Mouse (Mus musculus): ENCODE data around the gene Oaz3. TPM values are rescaled to one million over a fixed set of nuclear protein-coding genes. Genes with fewer than 3 reads are reported as not detected.

Oaz3 gene
- polyA plus RNA-seq, 1 experiment from 2014 or later: 0.28 TPM

- Histone ChIP-seq H3K9ac (ENCODE audit: low read length) (peak within 1 kb of the TSS; percentile 98), H3K27me3 (ENCODE audit: control insufficient read depth, insufficient read depth, low read length) (no peaks in the 10 kb centered on the region), H3K4me1 (replicated peaks; ENCODE audit: control insufficient read depth, insufficient read depth) (no peaks in the 10 kb centered on the region), H3K9me3 (ENCODE audit: control insufficient read depth, low read length) (no peaks in the 10 kb centered on the region), H3K4me2 (replicated peaks; ENCODE audit: low read depth) (peak within 1 kb of the TSS; percentile 92), H3K36me3 (ENCODE audit: control insufficient read depth, insufficient read depth, low read length) (peaks cover 19% of the 10 kb centered on the region), H3K4me3 (ENCODE audit: low read depth, low read length) (peak within 1 kb of the TSS; percentile 97), H3K27ac (replicated peaks) (peak within 1 kb of the TSS; percentile 80)
- WGBS: under 1% methylated on average over 39 of the region's 39 CpGs
- peak; percentile 96 for ATAC-seq (ENCODE audit: low FRiP score, low TSS enrichment)
- peak; percentile 13; the same call in 1 of the 2 replicates for TF ChIP-seq CTCF (IDR thresholded peaks at IDR 0.05; ENCODE audit: low read depth)
- TF ChIP-seq EP300 (optimal IDR thresholded peaks at IDR 0.05): no peak
- peak; percentile 94 for DNase-seq (ENCODE audit: low spot score)
Measured at GRCm38 (mm10) chr3:94442951-94443596, 641 bp downstream of the Oaz3 start, which contains the start of gene Mrpl9. Gene Mrpl9 (plus strand): TSS chr3:94443318.

- DNase-seq (ENCODE audit: low spot score): no peak
Measured at GRCm38 (mm10) chr3:94441182-94441581, 2.5 kb downstream of the Oaz3 start.

GRCm38 (mm10) chr3:94436420-94436819 is 7.3 kb downstream of the Oaz3 start:
- Histone ChIP-seq H3K27me3 (ENCODE audit: control insufficient read depth, insufficient read depth, low read length) (no peaks in the 10 kb centered on the region), H3K27ac (replicated peaks) (no peak overlapping the region), H3K9ac (ENCODE audit: low read length) (no peak overlapping the region), H3K36me3 (ENCODE audit: control insufficient read depth, insufficient read depth, low read length) (no peaks in the 10 kb centered on the region), H3K9me3 (ENCODE audit: control insufficient read depth, low read length) (no peaks in the 10 kb centered on the region), H3K4me2 (replicated peaks; ENCODE audit: low read depth) (no peak overlapping the region), H3K4me3 (ENCODE audit: low read depth, low read length) (no peak overlapping the region), H3K4me1 (replicated peaks; ENCODE audit: control insufficient read depth, insufficient read depth) (no peaks in the 10 kb centered on the region)
- no peak for ATAC-seq (ENCODE audit: low FRiP score, low TSS enrichment)
- 80% methylated on average over 9 of the region's 9 CpGs for WGBS
- no peak for DNase-seq (ENCODE audit: low spot score)
- TF ChIP-seq EP300 (optimal IDR thresholded peaks at IDR 0.05) (no peak), CTCF (IDR thresholded peaks at IDR 0.05; ENCODE audit: low read depth) (no peak)

More at GRCm38 (mm10) chr3:94441182-94441581, 2.5 kb downstream of the Oaz3 start:
- H3K4me2 ChIP-seq (replicated peaks; ENCODE audit: low read depth): no peak overlapping the region
- no peaks in the 10 kb centered on the region for H3K9me3 ChIP-seq (ENCODE audit: control insufficient read depth, low read length)
- 40% methylated on average over 3 of the region's 3 CpGs for whole genome bisulfite sequencing
- no peak overlapping the region for H3K27ac ChIP-seq (replicated peaks)
- no peaks in the 10 kb centered on the region for H3K4me1 ChIP-seq (replicated peaks; ENCODE audit: control insufficient read depth, insufficient read depth)
- peaks cover 8% of the 10 kb centered on the region; the same call in 1 of the 2 replicates for H3K36me3 ChIP-seq (ENCODE audit: control insufficient read depth, insufficient read depth, low read length)
- ATAC-seq (ENCODE audit: low FRiP score, low TSS enrichment): no peak
- H3K9ac ChIP-seq (ENCODE audit: low read length): no peak overlapping the region
- TF ChIP-seq CTCF (IDR thresholded peaks at IDR 0.05; ENCODE audit: low read depth): peak; percentile 72
- TF ChIP-seq EP300 (optimal IDR thresholded peaks at IDR 0.05): no peak
- H3K27me3 ChIP-seq (ENCODE audit: control insufficient read depth, insufficient read depth, low read length): no peaks in the 10 kb centered on the region
- no peak overlapping the region for H3K4me3 ChIP-seq (ENCODE audit: low read depth, low read length)

GRCm38 (mm10) chr3:94434305-94434704 is 9.4 kb downstream of the Oaz3 start:
- no peaks in the 10 kb centered on the region for H3K4me1 ChIP-seq (replicated peaks; ENCODE audit: control insufficient read depth, insufficient read depth)
- no peak overlapping the region for H3K9ac ChIP-seq (ENCODE audit: low read length)
- no peaks in the 10 kb centered on the region for H3K27me3 ChIP-seq (ENCODE audit: control insufficient read depth, insufficient read depth, low read length)
- TF ChIP-seq CTCF (IDR thresholded peaks at IDR 0.05; ENCODE audit: low read depth): no peak
- TF ChIP-seq EP300 (optimal IDR thresholded peaks at IDR 0.05): no peak
- H3K27ac ChIP-seq (replicated peaks): no peak overlapping the region
- no peaks in the 10 kb centered on the region for H3K36me3 ChIP-seq (ENCODE audit: control insufficient read depth, insufficient read depth, low read length)
- no peaks in the 10 kb centered on the region for H3K9me3 ChIP-seq (ENCODE audit: control insufficient read depth, low read length)
- no peak overlapping the region for H3K4me2 ChIP-seq (replicated peaks; ENCODE audit: low read depth)
- no peak overlapping the region for H3K4me3 ChIP-seq (ENCODE audit: low read depth, low read length)
- WGBS: 67% methylated on average over 2 of the region's 2 CpGs
- DNase-seq (ENCODE audit: low spot score): no peak
- no peak for ATAC-seq (ENCODE audit: low FRiP score, low TSS enrichment)

- H3K4me3 ChIP-seq (ENCODE audit: low read depth, low read length): no peak overlapping the region
- TF ChIP-seq CTCF (IDR thresholded peaks at IDR 0.05; ENCODE audit: low read depth) (no peak), EP300 (optimal IDR thresholded peaks at IDR 0.05) (no peak)
- WGBS: 68% methylated on average over 2 of the region's 2 CpGs
- no peak overlapping the region for H3K9ac ChIP-seq (ENCODE audit: low read length)
- H3K27me3 ChIP-seq (ENCODE audit: control insufficient read depth, insufficient read depth, low read length): no peaks in the 10 kb centered on the region
- ATAC-seq (ENCODE audit: low FRiP score, low TSS enrichment): no peak
- no peak for DNase-seq (ENCODE audit: low spot score)
- no peaks in the 10 kb centered on the region for H3K9me3 ChIP-seq (ENCODE audit: control insufficient read depth, low read length)
- H3K36me3 ChIP-seq (ENCODE audit: control insufficient read depth, insufficient read depth, low read length): no peaks in the 10 kb centered on the region
- no peak overlapping the region for H3K27ac ChIP-seq (replicated peaks)
- H3K4me2 ChIP-seq (replicated peaks; ENCODE audit: low read depth): no peak overlapping the region
- no peaks in the 10 kb centered on the region for H3K4me1 ChIP-seq (replicated peaks; ENCODE audit: control insufficient read depth, insufficient read depth)
Measured at GRCm38 (mm10) chr3:94430980-94431379, 12.7 kb downstream of the Oaz3 start.

GRCm38 (mm10) chr3:94413031-94413679 is 30.6 kb downstream of the Oaz3 start, which contains the start of gene Tdrkh:
Gene Tdrkh (plus strand): TSS chr3:94413273.
- Histone ChIP-seq H3K4me2 (replicated peaks; ENCODE audit: low read depth) (peak within 1 kb of the TSS; percentile 77), H3K9ac (ENCODE audit: low read length) (peak within 1 kb of the TSS; percentile 38; the same call in 1 of the 2 replicates), H3K27ac (replicated peaks) (no peak within 1 kb of the TSS), H3K4me3 (ENCODE audit: low read depth, low read length) (peak within 1 kb of the TSS; percentile 44), H3K27me3 (ENCODE audit: control insufficient read depth, insufficient read depth, low read length) (no peaks in the 10 kb centered on the region), H3K9me3 (ENCODE audit: control insufficient read depth, low read length) (no peaks in the 10 kb centered on the region), H3K36me3 (ENCODE audit: control insufficient read depth, insufficient read depth, low read length) (no peaks in the 10 kb centered on the region), H3K4me1 (replicated peaks; ENCODE audit: control insufficient read depth, insufficient read depth) (peaks cover 4% of the 10 kb centered on the region; the same call in 1 of the 2 replicates)
- TF ChIP-seq CTCF (IDR thresholded peaks at IDR 0.05; ENCODE audit: low read depth) (peak; percentile 54), EP300 (optimal IDR thresholded peaks at IDR 0.05) (peak; percentile 48)
- 11% methylated on average over 52 of the region's 52 CpGs for WGBS
- ATAC-seq (ENCODE audit: low FRiP score, low TSS enrichment) (peak; percentile 100), DNase-seq (ENCODE audit: low spot score) (peak; percentile 96)

Data from stomach, postnatal 0 days (tissue).